Mouse (Mus musculus) spleen, adult 2 months (tissue): ENCODE measurements around the gene Parp6. TPM values are rescaled to one million over a fixed set of nuclear protein-coding genes. Genes with fewer than 3 reads are reported as not detected.

Experiments used
- DNase-seq, 2 experiments: peaks; one replicate each; pipeline versions ENCODE4 v3.0.0 to v3.0.0-alpha.2; 2012 to 2021; ENCODE audit warnings: low spot score in 2 of 2, low read depth in 1 of 2
- H3K27ac ChIP-seq: fragments of 200-500 bp; 2 replicates; pipeline ENCODE4 v1.5.1; 2012; ENCODE audit warnings: low read length, inconsistent platforms; ENCODE audit not compliant: insufficient read depth
- H3K27me3 ChIP-seq: fragments of 200-500 bp; 2 replicates; pipeline ENCODE4 v1.6.1; 2012; ENCODE audit warnings: mild to moderate bottlenecking, moderate library complexity, low read length, inconsistent platforms; ENCODE audit not compliant: control insufficient read depth, insufficient read depth
- H3K36me3 ChIP-seq: fragments of 200-500 bp; 2 replicates; pipeline ENCODE4 v1.6.1; 2012; ENCODE audit warnings: mild to moderate bottlenecking, low read length, inconsistent platforms; ENCODE audit not compliant: control insufficient read depth, insufficient read depth
- H3K4me1 ChIP-seq: fragments of 200-500 bp; 2 replicates; pipeline ENCODE4 v1.6.1; 2011; ENCODE audit warnings: inconsistent platforms; ENCODE audit not compliant: control insufficient read depth, insufficient read depth, insufficient read length
- H3K4me3 ChIP-seq: fragments of 200-500 bp; 2 replicates; pipeline ENCODE4 v1.5.1; 2011; ENCODE audit warnings: mild to moderate bottlenecking, inconsistent platforms; ENCODE audit not compliant: insufficient read depth, insufficient read length; ENCODE audit errors: extremely low read depth
- CTCF ChIP-seq: fragments of 200-500 bp; IDR thresholded peaks from 2 replicates; pipeline ENCODE4 v1.5.1; 2011; ENCODE audit warnings: mild to moderate bottlenecking, inconsistent platforms; ENCODE audit not compliant: insufficient read depth, insufficient read length, insufficient replicate concordance; ENCODE audit errors: extremely low read depth
- POLR2A ChIP-seq: fragments of 200-500 bp; IDR thresholded peaks from 2 replicates; pipeline ENCODE4 v1.6.1; 2011; ENCODE audit warnings: low read depth, low read length, inconsistent platforms
- WGBS: fragments of 180-500 bp; shearing (Covaris S2); methylation state at CpG from one replicate; pipeline ENCODE4 v1.1.7; 2018; 5-methylcytosine and 5-hydroxymethylcytosine counted together
- polyA plus RNA-seq: library from polyadenylated mRNA; depleted of rRNA; stranded (reverse); fragments of >200 nt; gene quantifications from 2 replicates; pipeline ENCODE4 v1.2.3, GENCODE M21; 2012

Parp6 gene
- polyA plus RNA-seq, 1 experiment: 15.6 TPM

- WGBS: 89% methylated on average over 2 of the region's 2 CpGs
- TF ChIP-seq POLR2A (no peak), CTCF (no peak)
- DNase-seq: no peak
- no peak overlapping the region for H3K4me3 ChIP-seq
- H3K27me3 ChIP-seq: no peaks in the 10 kb centered on the region
- no peaks in the 10 kb centered on the region for H3K36me3 ChIP-seq
- no peaks in the 10 kb centered on the region; the same call in 1 of the 2 replicates for H3K4me1 ChIP-seq
- H3K27ac ChIP-seq: no peak overlapping the region
Measured at GRCm38 (mm10) chr9:59615797-59616196, 1.3 kb upstream of the Parp6 start.

- Histone ChIP-seq H3K27ac (peak overlapping the region; percentile 50; the same call in 1 of the 2 replicates), H3K4me3 (peak overlapping the region; percentile 79), H3K27me3 (no peaks in the 10 kb centered on the region), H3K4me1 (no peaks in the 10 kb centered on the region; the same call in 1 of the 2 replicates), H3K36me3 (no peaks in the 10 kb centered on the region)
- peak in 1 of 2 experiments; percentile 4 for DNase-seq
- WGBS: under 1% methylated on average over 58 of the region's 58 CpGs
- no peak for TF ChIP-seq CTCF
- TF ChIP-seq POLR2A: no peak; the same call in 1 of the 2 replicates
Measured at GRCm38 (mm10) chr9:59617307-59617973, 356 bp downstream of the Parp6 start.

GRCm38 (mm10) chr9:59638372-59638771 lies 21.3 kb downstream of the Parp6 start:
- no peak overlapping the region for H3K4me3 ChIP-seq
- WGBS: 91% methylated on average over 1 of the region's 1 CpGs
- TF ChIP-seq CTCF (no peak), POLR2A (no peak)
- DNase-seq: no peak
- H3K27ac ChIP-seq: no peak overlapping the region
- no peaks in the 10 kb centered on the region for H3K4me1 ChIP-seq
- peaks cover 30% of the 10 kb centered on the region for H3K36me3 ChIP-seq
- no peaks in the 10 kb centered on the region for H3K27me3 ChIP-seq

GRCm38 (mm10) chr9:59639936-59640335 lies 22.9 kb downstream of the Parp6 start:
- DNase-seq: no peak
- no peaks in the 10 kb centered on the region for H3K4me1 ChIP-seq
- TF ChIP-seq POLR2A: no peak
- TF ChIP-seq CTCF: no peak
- H3K4me3 ChIP-seq: no peak overlapping the region
- peaks cover 23% of the 10 kb centered on the region for H3K36me3 ChIP-seq
- H3K27me3 ChIP-seq: no peaks in the 10 kb centered on the region
- 96% methylated on average over 4 of the region's 4 CpGs for WGBS
- no peak overlapping the region for H3K27ac ChIP-seq

DNA sequence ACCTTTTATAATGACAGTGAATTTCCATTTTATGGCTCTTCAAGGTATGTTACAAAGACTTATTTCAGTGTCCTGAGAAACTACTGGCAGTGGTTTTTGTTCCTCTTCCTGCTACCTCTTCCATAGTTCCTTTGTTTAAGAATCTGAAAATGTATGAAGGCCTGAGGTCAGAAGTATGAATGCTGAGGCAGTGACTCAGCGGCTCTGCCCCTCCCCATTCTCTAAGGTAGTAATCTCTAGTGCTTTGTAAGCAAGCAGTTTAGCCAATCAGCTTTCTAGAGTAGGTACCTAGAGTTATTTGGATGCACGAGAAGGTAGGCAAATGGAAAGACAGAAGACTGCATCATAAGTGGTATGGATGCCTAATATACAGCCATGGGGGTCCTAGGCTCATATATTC lies 24.2 kb downstream of the Parp6 start:
- H3K4me1 ChIP-seq: no peaks in the 10 kb centered on the region
- no peak for DNase-seq
- no peak overlapping the region for H3K27ac ChIP-seq
- WGBS: 82% methylated on average over 2 of the region's 2 CpGs
- no peaks in the 10 kb centered on the region for H3K27me3 ChIP-seq
- TF ChIP-seq CTCF (no peak), POLR2A (no peak)
- peaks cover 20% of the 10 kb centered on the region for H3K36me3 ChIP-seq
- no peak overlapping the region for H3K4me3 ChIP-seq

- no peak overlapping the region for H3K4me3 ChIP-seq
- H3K4me1 ChIP-seq: no peaks in the 10 kb centered on the region
- DNase-seq: no peak
- peaks cover 7% of the 10 kb centered on the region for H3K36me3 ChIP-seq
- no peak for TF ChIP-seq POLR2A
- TF ChIP-seq CTCF: no peak
- no peak overlapping the region for H3K27ac ChIP-seq
- 96% methylated on average over 4 of the region's 4 CpGs for WGBS
- H3K27me3 ChIP-seq: no peaks in the 10 kb centered on the region
Measured at GRCm38 (mm10) chr9:59649911-59650310, 32.8 kb downstream of the Parp6 start.

DNA sequence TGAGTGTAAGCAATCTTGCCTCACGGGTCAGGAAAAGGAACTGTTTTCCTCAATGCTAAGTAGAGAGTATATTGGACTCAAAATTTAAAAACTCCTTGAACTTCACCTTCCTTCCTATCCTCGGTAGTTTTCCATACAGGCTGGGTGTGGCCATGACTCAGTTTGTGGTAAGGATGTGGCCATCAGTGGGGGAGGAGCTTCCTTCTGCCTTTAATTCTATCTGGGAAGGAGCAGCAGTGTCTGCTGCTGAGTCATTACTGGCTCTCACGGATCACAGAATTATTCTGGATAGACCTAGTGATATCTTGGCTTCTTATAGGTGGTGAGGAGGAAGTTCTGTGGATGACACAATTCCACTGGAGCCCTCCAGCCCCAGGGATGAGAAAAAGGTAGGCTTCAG lies 36.3 kb downstream of the Parp6 start:
- no peaks in the 10 kb centered on the region for H3K27me3 ChIP-seq
- no peak overlapping the region for H3K27ac ChIP-seq
- no peak for DNase-seq
- H3K4me3 ChIP-seq: no peak overlapping the region
- H3K36me3 ChIP-seq: peaks cover 7% of the 10 kb centered on the region
- TF ChIP-seq POLR2A (no peak), CTCF (no peak)
- H3K4me1 ChIP-seq: peaks cover 7% of the 10 kb centered on the region; the same call in 1 of the 2 replicates
- 11% methylated on average over 3 of the region's 3 CpGs for WGBS
